Mouse (Mus musculus): Measurements from ENCODE around the gene Cers6.

The Cers6 gene

GRCm38 (mm10) chr2:69061313-69061712, 200.1 kb downstream of the Cers6 start:
- DNase-seq (ENCODE audit: extremely low read depth, low read depth): no peak

- no peak for DNase-seq (ENCODE audit: extremely low read depth, low read depth)
Measured at GRCm38 (mm10) chr2:69061910-69062689, 200.9 kb downstream of the Cers6 start.

GRCm38 (mm10) chr2:69064759-69065158, 203.5 kb downstream of the Cers6 start:
- DNase-seq (ENCODE audit: extremely low read depth, low read depth): no peak

GRCm38 (mm10) chr2:69071440-69072235, 210.4 kb downstream of the Cers6 start:
- DNase-seq (ENCODE audit: extremely low read depth, low read depth): no peak

- DNase-seq (ENCODE audit: extremely low read depth, low read depth): no peak
Measured at GRCm38 (mm10) chr2:69077189-69077588, 215.9 kb downstream of the Cers6 start.

GRCm38 (mm10) chr2:69080760-69081159, 219.5 kb downstream of the Cers6 start:
- DNase-seq (ENCODE audit: extremely low read depth, low read depth): no peak

- no peak for DNase-seq (ENCODE audit: extremely low read depth, low read depth)
Measured at GRCm38 (mm10) chr2:69082499-69083197, 221.4 kb downstream of the Cers6 start.

GRCm38 (mm10) chr2:69083198-69083509, 221.9 kb downstream of the Cers6 start:
- DNase-seq (ENCODE audit: extremely low read depth, low read depth): no peak

GRCm38 (mm10) chr2:69084416-69084815, 223.2 kb downstream of the Cers6 start:
- no peak for DNase-seq (ENCODE audit: extremely low read depth, low read depth)

- no peak for DNase-seq (ENCODE audit: extremely low read depth, low read depth)
Measured at GRCm38 (mm10) chr2:69086505-69087260, 225.4 kb downstream of the Cers6 start.

- no peak for DNase-seq (ENCODE audit: extremely low read depth, low read depth)
Measured at GRCm38 (mm10) chr2:69095836-69096235, 234.6 kb downstream of the Cers6 start.

GRCm38 (mm10) chr2:69096821-69097220, 235.6 kb downstream of the Cers6 start:
- DNase-seq (ENCODE audit: extremely low read depth, low read depth): no peak

- no peak for DNase-seq (ENCODE audit: extremely low read depth, low read depth)
Measured at GRCm38 (mm10) chr2:69097526-69097925, 236.3 kb downstream of the Cers6 start.

- DNase-seq (ENCODE audit: extremely low read depth, low read depth): no peak
Measured at GRCm38 (mm10) chr2:69098701-69099100, 237.5 kb downstream of the Cers6 start.

- no peak for DNase-seq (ENCODE audit: extremely low read depth, low read depth)
Measured at GRCm38 (mm10) chr2:69099147-69099546, 237.9 kb downstream of the Cers6 start.

GRCm38 (mm10) chr2:69100706-69101105, 239.5 kb downstream of the Cers6 start:
- peak; percentile 5 for DNase-seq (ENCODE audit: extremely low read depth, low read depth)

- no peak for DNase-seq (ENCODE audit: extremely low read depth, low read depth)
Measured at GRCm38 (mm10) chr2:69103526-69103925, 242.3 kb downstream of the Cers6 start.

- no peak for DNase-seq (ENCODE audit: extremely low read depth, low read depth)
Measured at GRCm38 (mm10) chr2:69104511-69105145, 243.4 kb downstream of the Cers6 start.

- no peak for DNase-seq (ENCODE audit: extremely low read depth, low read depth)
Measured at GRCm38 (mm10) chr2:69109246-69109645, 248.0 kb downstream of the Cers6 start.

- no peak for DNase-seq (ENCODE audit: extremely low read depth, low read depth)
Measured at GRCm38 (mm10) chr2:69109710-69110109, 248.5 kb downstream of the Cers6 start.

GRCm38 (mm10) chr2:69112609-69113008, 251.4 kb downstream of the Cers6 start:
- no peak for DNase-seq (ENCODE audit: extremely low read depth, low read depth)

Measured in MEL-GATA-1-ER (cell line).